Mouse (Mus musculus) frontal cortex, adult 2 months (tissue): ENCODE results near the gene Fam205a4. TPM values are rescaled to one million over a fixed set of nuclear protein-coding genes. Genes with fewer than 3 reads are reported as not detected.
"Not testable (repeated sequence)": the region's sequence is repeated elsewhere in the genome, so short reads cannot be mapped to it uniquely, and the experiment has no call there.

ENCODE experiments used
- DNase-seq, 2 experiments: peaks; one replicate each; pipeline ENCODE4 v3.0.0; 2022; ENCODE audit warnings: low spot score in 1 of 2; ENCODE audit errors: extremely low spot score in 1 of 2
- polyA plus RNA-seq: library from polyadenylated mRNA; depleted of rRNA; stranded (reverse); fragments of >200 nt; gene quantifications from 2 replicates; pipeline ENCODE4 v1.2.3, GENCODE M21; 2012; rRNA removed

The Fam205a4 gene
- 1.9 and 2.3 TPM in 2 replicates for polyA plus RNA-seq

- not testable (repeated sequence) for DNase-seq
Observed at GRCm38 (mm10) chr4:41965758-41966157, at the start of gene Fam205a4. Gene Fam205a4, plus strand, starts transcription at chr4:41966058.

GRCm38 (mm10) chr4:41941272-41941671, 24.6 kb upstream of the Fam205a4 start, which contains the start of gene Gm20878:
Gene Gm20878, plus strand, starts transcription at chr4:41941572.
- not testable (repeated sequence) for DNase-seq

Other genes with a start within 250 kb of the Fam205a4 start
- 189 and 190 TPM in 2 replicates for gene Dctn3, start 242.9 kb upstream of the Fam205a4 start, polyA plus RNA-seq
- gene Arid3c, start 234.9 kb upstream of the Fam205a4 start, polyA plus RNA-seq: 0.12 and 0.17 TPM in 2 replicates
- 196 and 224 TPM in 2 replicates for gene Galt, start 210.8 kb upstream of the Fam205a4 start, polyA plus RNA-seq
- gene Sigmar1, start 209.9 kb upstream of the Fam205a4 start, polyA plus RNA-seq: 60.9 TPM in 2 replicates
- 373 and 441 TPM in 2 replicates for gene Ccl27a, start 191.8 kb upstream of the Fam205a4 start, polyA plus RNA-seq
- gene Gm21541, start 62.4 kb upstream of the Fam205a4 start, polyA plus RNA-seq: not detected in 2 replicates
- gene Gm20878, start 24.5 kb upstream of the Fam205a4 start, polyA plus RNA-seq: 27.5 and 37.8 TPM in 2 replicates
- gene Gm21093, start 68.7 kb downstream of the Fam205a4 start, polyA plus RNA-seq: 1.8 and 2.5 TPM in 2 replicates
- not detected in 2 replicates for gene Gm3893, start 125.1 kb downstream of the Fam205a4 start, polyA plus RNA-seq
- 0.63 and 0.80 TPM in 2 replicates for gene Gm13304, start 148.8 kb downstream of the Fam205a4 start, polyA plus RNA-seq
- 4.6 and 7.3 TPM in 2 replicates for gene Gm13306, start 187.4 kb downstream of the Fam205a4 start, polyA plus RNA-seq
- gene Gm13305, start 202.5 kb downstream of the Fam205a4 start, polyA plus RNA-seq: 0.32 and 0.53 TPM in 2 replicates